Mouse (Mus musculus) CH12.LX (cell line): ENCODE measurements around the gene Fam198a.

ENCODE experiments used
- BHLHE40 ChIP-seq: IDR thresholded peaks from 2 replicates; pipeline ENCODE4 v1.6.1; 2011; ENCODE audit warnings: mild to moderate bottlenecking, low read depth, low read length, improper control_type of control experiment
- CHD1 ChIP-seq: IDR thresholded peaks from 2 replicates; pipeline ENCODE4 v1.6.1; 2012; ENCODE audit warnings: low read depth, low read length, improper control_type of control experiment, inconsistent platforms
- CHD2 ChIP-seq: IDR thresholded peaks from 2 replicates; pipeline ENCODE4 v1.6.1; 2011; ENCODE audit warnings: low read length, improper control_type of control experiment
- CTCF ChIP-seq, 2 experiments: IDR thresholded peaks in 1 of 2; conservative IDR thresholded peaks in 1 of 2; 2 replicates each; pipeline ENCODE4 v1.5.1; 2011 to 2012; ENCODE audit warnings: low read depth in 2 of 2, low read length in 2 of 2, improper control_type of control experiment in 1 of 2, inconsistent platforms in 1 of 2, mild to moderate bottlenecking in 1 of 2, moderate library complexity in 1 of 2
- E2F4 ChIP-seq: IDR thresholded peaks from 2 replicates; pipeline ENCODE4 v1.6.1; 2011; ENCODE audit warnings: low read depth, low read length, improper control_type of control experiment; ENCODE audit not compliant: insufficient replicate concordance
- HCFC1 ChIP-seq: IDR thresholded peaks from 2 replicates; pipeline ENCODE4 v1.6.1; 2012; ENCODE audit warnings: low read depth, mild to moderate bottlenecking, inconsistent platforms, low read length, improper control_type of control experiment
- MAX ChIP-seq: IDR thresholded peaks from 2 replicates; pipeline ENCODE4 v1.6.1; 2011; ENCODE audit warnings: low read length, improper control_type of control experiment
- MYC ChIP-seq: IDR thresholded peaks from 2 replicates; pipeline ENCODE4 v1.6.1; 2011; ENCODE audit warnings: low read depth, mild to moderate bottlenecking, improper control_type of control experiment, low read length
- POLR2A ChIP-seq: IDR thresholded peaks from 2 replicates; pipeline ENCODE4 v1.6.1; 2011; ENCODE audit warnings: low read depth, mild to moderate bottlenecking, improper control_type of control experiment, low read length
- POLR2AphosphoS2 ChIP-seq: IDR thresholded peaks from 2 replicates; pipeline ENCODE4 v1.6.1; 2011; ENCODE audit warnings: low read depth, low read length, improper control_type of control experiment
- RAD21 ChIP-seq: IDR thresholded peaks from 2 replicates; pipeline ENCODE4 v1.6.1; 2011; ENCODE audit warnings: low read depth, mild to moderate bottlenecking, low read length, improper control_type of control experiment, moderate library complexity
- TCF12 ChIP-seq: IDR thresholded peaks from 2 replicates; pipeline ENCODE4 v1.6.1; 2014; ENCODE audit warnings: low read depth, mild to moderate bottlenecking, inconsistent platforms, low read length, improper control_type of control experiment
- USF1 ChIP-seq: IDR thresholded peaks from 2 replicates; pipeline ENCODE4 v1.6.1; 2014; ENCODE audit warnings: low read depth, mild to moderate bottlenecking, inconsistent platforms, low read length, improper control_type of control experiment
- USF2 ChIP-seq: conservative IDR thresholded peaks from 2 replicates; pipeline ENCODE4 v1.6.1; 2011; ENCODE audit warnings: low read depth, low read length, improper control_type of control experiment

GRCm38 (mm10) chr9:121908321-121908720 is 42.5 kb upstream of the Fam198a start:
- TF ChIP-seq USF1: no peak
- no peak for TF ChIP-seq POLR2A
- no peak for TF ChIP-seq CTCF (conservative IDR thresholded peaks at IDR 0.05 in 1 of 2, IDR thresholded peaks at IDR 0.05 in 1 of 2; ENCODE audit: low read depth in 2 of 2, low read length in 2 of 2)
- TF ChIP-seq MAX: no peak
- TF ChIP-seq CHD1: no peak
- no peak for TF ChIP-seq E2F4
- no peak for TF ChIP-seq CHD2
- TF ChIP-seq POLR2AphosphoS2: no peak
- TF ChIP-seq RAD21: no peak
- TF ChIP-seq BHLHE40: no peak
- TF ChIP-seq HCFC1: no peak
- no peak for TF ChIP-seq MYC
- TF ChIP-seq USF2: no peak
- TF ChIP-seq TCF12: no peak
